Mouse (Mus musculus): ENCODE data around the gene Ankib1. TPM values are rescaled to one million over a fixed set of nuclear protein-coding genes. Genes with fewer than 3 reads are reported as not detected.

Ankib1 gene
- polyA plus RNA-seq (2014; fragmentation: Nextera tagmentation; extraction: Ambion mirVana), result 12.2 and 13.2 TPM in 2 replicates

GRCm38 (mm10) chr5:3802433-3803291 is at the start of gene Ankib1, which contains the start of gene Krit1:
TSS of gene Ankib1 (minus strand) at chr5:3802925.
TSS of gene Krit1 (plus strand) at chr5:3803184.
- peak within 1 kb of the TSS; percentile 75 for H3K9ac ChIP-seq
- H3K4me3 ChIP-seq (ENCODE audit: low read depth, low read length), result peak within 1 kb of the TSS; percentile 81
- H3K36me3 ChIP-seq (ENCODE audit: insufficient read depth), result 0 out of 2 replicates have a peak, but pooled peaks cover 3% of the 10 kb centered on the region
- no peaks in the 10 kb centered on the region for H3K9me3 ChIP-seq (ENCODE audit: low read depth, low read length)
- peak within 1 kb of the TSS; percentile 86 for H3K4me2 ChIP-seq
- no peaks in the 10 kb centered on the region for H3K27me3 ChIP-seq (ENCODE audit: insufficient read depth, low read length)
- H3K4me1 ChIP-seq (ENCODE audit: insufficient read depth), result peaks cover 3% of the 10 kb centered on the region; the same call in 1 of the 2 replicates
- ATAC-seq (ENCODE audit: insufficient read depth), result peak; percentile 97
- DNase-seq, result peak; percentile 91
- peak within 1 kb of the TSS; percentile 91 for H3K27ac ChIP-seq (ENCODE audit: low read depth)
- no peak for TF ChIP-seq CTCF (IDR thresholded peaks at IDR 0.05; ENCODE audit: low read depth)
- WGBS, result under 1% methylated on average over 103 of the region's 109 CpGs

GRCm38 (mm10) chr5:3845026-3845425 is 42.3 kb upstream of the Ankib1 start, which contains the start of gene Lrrd1:
TSS of gene Lrrd1 (plus strand) at chr5:3845173.
- Histone ChIP-seq H3K4me1 (ENCODE audit: insufficient read depth) (no peaks in the 10 kb centered on the region), H3K36me3 (ENCODE audit: insufficient read depth) (peaks cover 9% of the 10 kb centered on the region; the same call in 1 of the 2 replicates), H3K27ac (ENCODE audit: low read depth) (no peak within 1 kb of the TSS), H3K4me3 (ENCODE audit: low read depth, low read length) (peak within 1 kb of the TSS; percentile 30), H3K9me3 (ENCODE audit: low read depth, low read length) (no peaks in the 10 kb centered on the region), H3K27me3 (ENCODE audit: insufficient read depth, low read length) (no peaks in the 10 kb centered on the region; the same call in 1 of the 2 replicates), H3K4me2 (peak within 1 kb of the TSS; percentile 61), H3K9ac (peak within 1 kb of the TSS; percentile 36)
- 0 out of 2 replicates have a peak, but pooled peaks have one; percentile 21 for ATAC-seq (ENCODE audit: insufficient read depth)
- TF ChIP-seq CTCF (IDR thresholded peaks at IDR 0.05; ENCODE audit: low read depth), result no peak
- DNase-seq, result peak; percentile 4
- WGBS, result 6% methylated on average over 24 of the region's 24 CpGs

GRCm38 (mm10) chr5:3834107-3834506 is 31.4 kb upstream of the Ankib1 start:
- no peak overlapping the region for H3K27ac ChIP-seq (ENCODE audit: low read depth)
- WGBS, result 67% methylated on average over 1 of the region's 1 CpGs
- H3K36me3 ChIP-seq (ENCODE audit: insufficient read depth), result peaks cover 30% of the 10 kb centered on the region
- H3K4me1 ChIP-seq (ENCODE audit: insufficient read depth), result no peaks in the 10 kb centered on the region
- H3K4me2 ChIP-seq, result no peak overlapping the region
- no peaks in the 10 kb centered on the region for H3K27me3 ChIP-seq (ENCODE audit: insufficient read depth, low read length)
- no peak for DNase-seq
- ATAC-seq (ENCODE audit: insufficient read depth), result no peak
- no peak for TF ChIP-seq CTCF (IDR thresholded peaks at IDR 0.05; ENCODE audit: low read depth)
- no peak overlapping the region for H3K4me3 ChIP-seq (ENCODE audit: low read depth, low read length)
- H3K9me3 ChIP-seq (ENCODE audit: low read depth, low read length), result no peaks in the 10 kb centered on the region
- H3K9ac ChIP-seq, result no peak overlapping the region

GRCm38 (mm10) chr5:3808472-3808871 is 5.7 kb upstream of the Ankib1 start:
- Histone ChIP-seq H3K4me3 (ENCODE audit: low read depth, low read length) (no peak overlapping the region), H3K27me3 (ENCODE audit: insufficient read depth, low read length) (no peaks in the 10 kb centered on the region), H3K4me1 (ENCODE audit: insufficient read depth) (peaks cover 3% of the 10 kb centered on the region; the same call in 1 of the 2 replicates), H3K27ac (ENCODE audit: low read depth) (no peak overlapping the region), H3K4me2 (no peak overlapping the region), H3K36me3 (ENCODE audit: insufficient read depth) (peaks cover 25% of the 10 kb centered on the region), H3K9me3 (ENCODE audit: low read depth, low read length) (no peaks in the 10 kb centered on the region), H3K9ac (no peak overlapping the region)
- TF ChIP-seq CTCF (IDR thresholded peaks at IDR 0.05; ENCODE audit: low read depth), result no peak
- DNase-seq (no peak), ATAC-seq (ENCODE audit: insufficient read depth) (no peak)
- 94% methylated on average over 1 of the region's 1 CpGs for WGBS

DNA sequence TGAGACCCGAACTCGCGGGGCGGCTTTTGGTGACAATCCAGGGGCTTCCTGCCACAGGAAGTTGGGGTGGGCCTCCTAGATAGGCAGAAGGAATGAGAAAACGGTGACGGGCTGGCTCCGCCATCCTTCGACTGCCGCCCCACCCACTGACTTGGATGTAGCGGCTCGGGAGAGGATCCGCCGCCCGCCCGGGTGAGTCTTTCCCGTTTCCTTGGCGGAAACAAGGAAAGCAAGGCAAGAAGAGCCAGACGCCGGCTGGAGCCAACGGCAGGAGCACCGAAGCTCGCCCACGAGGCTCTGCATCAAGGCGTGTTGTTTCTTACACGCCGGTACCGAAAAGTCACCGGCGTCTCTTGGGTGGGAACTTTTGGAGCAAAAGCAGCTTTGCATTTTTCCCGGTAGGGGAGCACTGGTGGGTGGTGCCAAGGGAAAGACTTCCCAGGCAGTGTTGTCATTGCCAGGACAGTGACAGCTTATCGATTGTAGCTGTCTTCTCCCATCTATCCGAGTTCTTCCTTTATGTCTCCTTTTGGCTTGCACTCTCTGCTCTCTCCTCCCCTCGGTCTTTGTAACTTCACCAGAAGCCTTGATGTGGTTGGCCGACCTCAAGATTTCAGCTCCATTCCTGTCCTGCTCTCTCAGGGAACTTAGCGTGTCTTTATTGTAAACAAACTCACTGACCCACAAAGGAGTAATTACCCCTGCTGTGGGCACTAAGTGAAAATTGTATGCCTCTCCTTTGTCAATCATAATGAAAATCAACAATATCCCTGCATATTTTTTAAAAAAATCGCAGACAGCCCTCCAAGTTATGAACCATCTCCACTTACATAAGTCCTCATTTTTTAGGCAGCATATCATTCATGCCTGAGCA is 804 bp upstream of the Ankib1 start:
- peak overlapping the region; percentile 81 for H3K4me3 ChIP-seq (ENCODE audit: low read depth, low read length)
- H3K36me3 ChIP-seq (ENCODE audit: insufficient read depth), result peaks cover 7% of the 10 kb centered on the region; the same call in 1 of the 2 replicates
- H3K4me1 ChIP-seq (ENCODE audit: insufficient read depth), result peaks cover 3% of the 10 kb centered on the region; the same call in 1 of the 2 replicates
- H3K27ac ChIP-seq (ENCODE audit: low read depth), result peak overlapping the region; percentile 91
- peak; percentile 81 for ATAC-seq (ENCODE audit: insufficient read depth)
- WGBS, result under 1% methylated on average over 36 of the region's 36 CpGs
- DNase-seq, result peak; percentile 63
- no peaks in the 10 kb centered on the region for H3K9me3 ChIP-seq (ENCODE audit: low read depth, low read length)
- no peaks in the 10 kb centered on the region for H3K27me3 ChIP-seq (ENCODE audit: insufficient read depth, low read length)
- peak overlapping the region; percentile 86 for H3K4me2 ChIP-seq
- peak overlapping the region; percentile 75 for H3K9ac ChIP-seq
- peak; percentile 29; the same call in 1 of the 2 replicates for TF ChIP-seq CTCF (IDR thresholded peaks at IDR 0.05; ENCODE audit: low read depth)

- H3K27ac ChIP-seq (ENCODE audit: low read depth), result no peak overlapping the region
- DNase-seq, result peak; percentile 20
- no peaks in the 10 kb centered on the region for H3K9me3 ChIP-seq (ENCODE audit: low read depth, low read length)
- 0 out of 2 replicates have a peak, but pooled peaks cover 3% of the 10 kb centered on the region for H3K36me3 ChIP-seq (ENCODE audit: insufficient read depth)
- peak overlapping the region; percentile 86 for H3K4me2 ChIP-seq
- peak overlapping the region; percentile 81 for H3K4me3 ChIP-seq (ENCODE audit: low read depth, low read length)
- TF ChIP-seq CTCF (IDR thresholded peaks at IDR 0.05; ENCODE audit: low read depth), result no peak
- peaks cover 3% of the 10 kb centered on the region; the same call in 1 of the 2 replicates for H3K4me1 ChIP-seq (ENCODE audit: insufficient read depth)
- 6% methylated on average over 18 of the region's 18 CpGs for WGBS
- peak overlapping the region; percentile 75 for H3K9ac ChIP-seq
- no peak for ATAC-seq (ENCODE audit: insufficient read depth)
- no peaks in the 10 kb centered on the region for H3K27me3 ChIP-seq (ENCODE audit: insufficient read depth, low read length)
Observed at GRCm38 (mm10) chr5:3801672-3802432, 873 bp downstream of the Ankib1 start.
